Mouse (Mus musculus): ENCODE data around the gene Purb.
A peak's percentile ranks its signal among the peaks of the same experiment; 100 is the strongest.

Gene Purb

GRCm38 (mm10) chr11:6475867-6476484 lies at the start of gene Purb:
Gene Purb (minus strand): TSS chr11:6475917.
- DNase-seq (ENCODE audit: low spot score) = peak; percentile 86

GRCm38 (mm10) chr11:6525241-6525640 lies 49.5 kb upstream of the Purb start:
- no peak for DNase-seq (ENCODE audit: low spot score)

DNA sequence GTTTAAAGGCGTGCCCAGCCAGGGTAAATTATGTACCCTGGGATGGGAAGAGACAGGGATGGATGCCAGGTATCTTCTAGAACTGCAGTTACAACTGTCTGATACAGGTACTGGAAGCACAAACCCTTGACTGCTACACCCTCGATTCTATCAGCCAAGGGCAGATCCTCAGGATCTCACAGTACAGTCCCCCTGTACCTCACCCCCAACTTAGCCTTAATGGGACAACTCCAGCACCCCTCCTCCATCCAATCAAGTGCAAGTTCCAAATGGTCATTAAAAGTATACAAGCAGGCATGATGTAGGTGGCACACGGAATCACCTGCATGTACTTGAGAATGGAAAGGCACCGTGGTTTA lies 49.1 kb upstream of the Purb start:
- no peak for DNase-seq (ENCODE audit: low spot score)

GRCm38 (mm10) chr11:6524165-6524879 lies 48.6 kb upstream of the Purb start:
- no peak for DNase-seq (ENCODE audit: low spot score)

GRCm38 (mm10) chr11:6523662-6524088 lies 48.0 kb upstream of the Purb start:
- DNase-seq (ENCODE audit: low spot score) = no peak

DNA sequence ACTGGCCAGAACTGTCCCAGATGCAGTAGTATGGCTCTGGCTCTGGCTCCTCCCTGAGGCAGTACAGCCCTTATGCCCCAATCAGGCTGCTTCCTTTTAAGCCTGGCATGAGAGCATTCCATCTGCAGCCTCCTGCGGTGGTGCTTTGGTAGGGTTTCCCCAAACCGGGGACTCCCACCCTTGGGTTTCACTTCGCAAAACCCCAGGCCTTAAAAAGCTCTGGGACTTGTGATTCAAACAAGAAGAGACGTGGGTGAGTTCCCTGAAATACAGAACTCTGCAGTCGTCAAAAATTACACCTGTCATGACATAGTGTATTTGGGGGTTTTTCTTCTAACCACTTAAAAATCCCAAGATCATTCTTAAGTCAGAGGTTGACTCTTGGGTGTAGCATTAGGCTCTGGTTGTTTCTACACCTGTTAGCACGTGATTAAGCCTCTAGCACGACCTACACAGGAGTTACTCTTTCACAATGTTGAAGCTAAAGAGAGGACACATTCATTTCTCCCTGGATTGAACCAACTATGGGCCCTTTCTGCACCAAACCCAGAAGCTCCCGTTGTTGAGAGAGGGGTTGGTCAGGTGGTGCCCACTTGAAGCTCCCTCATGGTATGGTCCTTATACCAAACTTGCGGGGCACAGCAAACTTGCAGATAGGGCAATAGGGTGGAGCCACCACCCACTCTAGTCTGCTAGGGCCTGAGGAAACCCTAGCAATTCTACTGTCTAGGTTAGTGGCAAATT lies 47.2 kb upstream of the Purb start:
- no peak for DNase-seq (ENCODE audit: low spot score)

- peak; percentile 29 for DNase-seq (ENCODE audit: low spot score)
Observed at GRCm38 (mm10) chr11:6520507-6521173, 44.9 kb upstream of the Purb start, which contains the start of gene Myo1g. Gene Myo1g (minus strand): TSS chr11:6520965.

DNA sequence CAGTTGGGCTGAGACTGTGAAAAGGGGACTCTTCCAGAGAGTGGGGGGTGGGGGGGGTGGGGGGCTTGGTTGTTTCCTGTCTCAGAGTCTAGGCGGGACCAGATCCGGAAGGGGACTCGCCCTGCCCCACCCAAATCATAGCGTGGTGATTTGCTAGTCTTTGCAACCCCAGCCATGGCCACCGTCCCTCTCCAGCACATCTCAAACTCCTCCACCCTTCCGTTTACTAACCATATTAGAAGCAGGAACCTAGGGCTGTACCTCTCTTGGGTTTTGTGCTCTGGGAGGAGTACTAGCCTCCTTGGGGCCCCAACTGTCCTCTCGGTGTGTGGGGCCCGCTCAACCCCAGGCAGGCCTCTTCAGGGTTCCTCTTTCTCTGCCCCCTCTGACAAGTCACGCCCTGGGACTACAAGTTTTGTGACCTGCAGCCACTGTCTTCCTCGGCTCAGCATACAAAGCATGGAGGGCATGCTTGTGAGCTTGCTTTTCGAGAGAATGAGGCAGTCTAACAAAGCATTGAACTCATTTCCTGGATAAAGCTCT lies 43.8 kb upstream of the Purb start:
- DNase-seq (ENCODE audit: low spot score) = no peak

DNA sequence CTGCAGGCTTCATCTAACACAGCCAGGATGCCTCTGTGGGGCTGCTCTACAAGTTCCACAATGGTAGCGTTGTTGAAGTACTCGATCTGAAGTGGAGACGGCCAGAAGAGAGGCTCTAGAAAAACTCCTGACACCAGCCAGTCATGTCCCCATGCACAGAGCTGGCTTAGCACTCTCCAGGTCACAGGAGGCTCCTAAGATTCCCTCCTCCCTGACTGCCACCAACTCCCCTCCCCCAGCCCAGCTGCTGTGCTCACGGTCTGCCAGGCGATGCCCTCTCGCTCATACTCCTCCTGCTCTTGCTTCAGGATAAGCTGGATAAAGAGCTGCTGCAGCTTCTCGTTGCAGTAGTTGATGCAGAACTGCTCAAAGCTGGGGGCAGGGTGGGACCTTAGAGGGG lies 39.1 kb upstream of the Purb start:
- no peak for DNase-seq (ENCODE audit: low spot score)

GRCm38 (mm10) chr11:6508269-6508876 lies 32.7 kb upstream of the Purb start:
- no peak for DNase-seq (ENCODE audit: low spot score)

DNA sequence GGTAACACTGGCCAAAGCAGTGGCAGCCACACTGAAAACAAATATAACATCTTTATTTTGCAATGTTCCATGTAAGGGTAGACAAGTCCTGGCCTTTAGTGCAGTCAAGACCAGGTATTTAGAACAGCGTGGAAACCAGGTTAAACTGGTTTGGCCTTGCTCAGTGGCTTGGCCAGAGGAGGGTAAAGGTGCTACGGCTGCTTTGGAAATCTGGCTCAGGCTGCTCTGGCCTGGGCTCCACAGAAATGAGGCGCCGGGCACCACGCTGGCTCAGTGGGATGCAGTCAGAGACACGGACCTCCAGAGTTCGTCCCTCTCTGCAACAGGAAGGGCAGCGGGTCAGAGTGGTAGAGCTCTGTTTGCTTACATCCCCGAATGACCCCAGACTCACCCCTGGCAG lies 30.8 kb upstream of the Purb start:
- DNase-seq (ENCODE audit: low spot score) = no peak

GRCm38 (mm10) chr11:6504689-6505088 lies 29.0 kb upstream of the Purb start:
- no peak for DNase-seq (ENCODE audit: low spot score)

DNA sequence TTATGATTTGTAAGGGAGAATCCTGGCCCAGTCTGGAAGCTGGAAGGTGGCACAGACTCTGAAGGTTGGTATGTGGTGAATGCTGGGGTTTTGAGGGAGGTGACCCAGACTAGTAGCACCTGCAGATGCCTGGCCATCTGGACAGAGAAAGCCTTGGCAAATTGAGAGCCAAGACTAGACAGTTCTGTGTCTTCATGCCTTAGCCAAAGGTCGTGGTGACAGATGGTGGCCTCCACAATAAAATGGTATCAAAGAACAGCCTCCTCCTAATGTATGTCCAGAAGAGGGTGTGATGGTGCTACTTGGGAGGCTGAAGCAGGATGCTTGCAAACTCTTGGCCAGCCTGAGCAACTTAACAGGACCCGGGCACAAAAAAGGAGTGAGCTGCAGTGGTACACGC lies 28.5 kb upstream of the Purb start:
- no peak for DNase-seq (ENCODE audit: low spot score)

- no peak for DNase-seq (ENCODE audit: low spot score)
Observed at GRCm38 (mm10) chr11:6502506-6502905, 26.8 kb upstream of the Purb start.

- DNase-seq (ENCODE audit: low spot score) = no peak
Observed at GRCm38 (mm10) chr11:6497311-6497948, 21.7 kb upstream of the Purb start.

GRCm38 (mm10) chr11:6489691-6490503 lies 14.2 kb upstream of the Purb start:
- DNase-seq (ENCODE audit: low spot score) = peak; percentile 33

DNA sequence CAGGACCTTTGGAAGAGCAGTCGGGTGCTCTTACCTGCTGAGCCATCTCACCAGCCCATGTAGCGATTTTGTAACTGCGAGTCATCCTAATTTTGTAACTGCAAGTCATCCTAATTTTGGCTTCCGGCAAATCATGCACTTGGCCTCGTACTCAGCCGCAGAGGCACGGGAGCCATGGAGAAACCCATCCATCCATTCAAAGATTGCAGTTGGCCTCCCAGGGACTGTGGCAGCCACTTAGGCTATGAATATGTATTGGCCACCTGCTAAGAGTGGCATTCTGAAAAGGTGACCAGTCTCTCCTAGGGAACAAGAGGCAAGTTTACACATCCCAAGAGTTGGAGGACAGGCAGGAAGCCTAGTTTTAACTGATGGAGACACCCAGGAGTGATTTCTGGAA lies 13.5 kb upstream of the Purb start:
- no peak for DNase-seq (ENCODE audit: low spot score)

DNA sequence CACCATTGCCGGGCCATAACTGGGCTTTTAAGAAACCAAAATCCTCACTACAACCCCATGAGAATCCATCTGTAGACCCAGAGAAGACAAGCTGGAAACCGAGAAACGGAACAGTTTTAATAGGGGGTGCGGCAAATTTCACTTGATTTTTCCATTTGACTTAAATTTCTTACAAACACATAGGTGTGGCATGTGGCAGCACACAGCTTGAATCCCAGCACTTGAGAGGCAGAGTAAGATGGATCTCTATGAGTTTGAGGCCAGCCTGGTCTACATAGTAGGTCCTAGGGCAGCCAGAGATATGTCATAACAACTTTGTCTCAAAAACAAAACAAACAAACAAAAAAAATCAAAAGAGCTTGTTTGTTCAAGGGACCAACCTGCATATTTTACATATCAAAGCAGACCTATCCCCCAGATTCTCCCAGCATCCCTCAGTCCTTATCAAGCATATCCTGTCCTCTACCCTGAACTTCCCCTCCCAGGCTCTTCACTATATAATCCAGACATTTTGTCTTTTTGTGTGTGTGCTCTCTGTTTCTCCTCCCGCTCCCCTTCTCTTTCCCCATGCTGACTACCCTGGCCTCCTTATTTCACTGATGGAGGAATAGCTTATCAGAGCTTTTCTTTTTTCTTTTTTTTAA lies 12.4 kb upstream of the Purb start:
- DNase-seq (ENCODE audit: low spot score) = no peak

DNA sequence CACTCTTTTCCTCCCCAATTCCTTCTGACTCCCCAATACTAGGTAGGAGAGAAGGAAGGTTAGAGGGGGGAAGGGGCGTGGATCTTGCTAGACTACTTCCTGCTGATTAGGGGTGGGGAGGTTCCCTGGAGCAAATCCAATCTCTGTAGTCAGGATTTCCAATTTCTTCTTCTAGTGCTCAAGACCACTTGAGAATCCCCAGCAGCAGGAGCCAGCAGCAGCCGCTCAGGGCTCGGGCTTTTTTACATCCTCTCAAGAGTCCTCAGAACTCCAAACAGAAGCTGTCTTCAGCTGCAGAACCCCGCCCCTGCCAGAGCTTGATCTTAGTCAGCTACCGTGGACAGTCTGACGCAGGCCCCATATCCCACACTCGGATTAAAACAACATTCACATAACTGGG lies 11.8 kb upstream of the Purb start:
- DNase-seq (ENCODE audit: low spot score) = no peak

GRCm38 (mm10) chr11:6486916-6487315 lies 11.2 kb upstream of the Purb start:
- no peak for DNase-seq (ENCODE audit: low spot score)

Measured in spleen, adult 12 weeks (tissue).